Mouse (Mus musculus) midbrain, embryonic 14.5 days (tissue): ENCODE data around the gene Gopc. TPM values are rescaled to one million over a fixed set of nuclear protein-coding genes. Genes with fewer than 3 reads are reported as not detected.
A peak's percentile ranks its signal among the peaks of the same experiment; 100 is the strongest.

Experiments
- ATAC-seq: fragments of 200-750 bp; cut with Nextera tagmentation; 2 replicates; pipeline ENCODE4 v1.8.0; 2017; ENCODE audit warnings: moderate number of reproducible peaks, moderate library complexity; ENCODE audit not compliant: low FRiP score, low TSS enrichment
- DNase-seq: peaks from one replicate; pipeline ENCODE4 v3.0.0-alpha.2; 2015
- H3K27ac ChIP-seq: fragments of 300-500 bp; sonication (generic); replicated peaks from 2 replicates; pipeline ENCODE4 v1.5.1; 2014; ENCODE audit warnings: mild to moderate bottlenecking, low read depth, low read length, moderate library complexity
- H3K27me3 ChIP-seq: fragments of 300-500 bp; sonication (generic); 2 replicates; pipeline ENCODE4 v1.6.1; 2014; ENCODE audit warnings: low read length, control low read depth, mixed read lengths; ENCODE audit not compliant: control insufficient read depth, insufficient read depth
- H3K36me3 ChIP-seq: fragments of 300-500 bp; sonication (generic); 2 replicates; pipeline ENCODE4 v1.6.1; 2014; ENCODE audit warnings: low read length, control low read depth; ENCODE audit not compliant: control insufficient read depth, insufficient read depth
- H3K4me1 ChIP-seq: fragments of 300-500 bp; sonication (generic); 2 replicates; pipeline ENCODE4 v1.6.1; 2014; ENCODE audit warnings: mild to moderate bottlenecking, antibody characterized with exemption, low read length, control low read depth; ENCODE audit not compliant: control insufficient read depth, insufficient read depth
- H3K4me2 ChIP-seq: fragments of 300-500 bp; sonication (generic); 2 replicates; pipeline ENCODE4 v1.6.1; 2014; ENCODE audit warnings: mild to moderate bottlenecking, low read length, moderate library complexity
- H3K4me3 ChIP-seq: fragments of 300-500 bp; sonication (generic); replicated peaks from 2 replicates; pipeline ENCODE4 v1.5.1; 2014; ENCODE audit warnings: low read depth, low read length
- H3K9ac ChIP-seq: fragments of 300-500 bp; sonication (generic); replicated peaks from 2 replicates; pipeline ENCODE4 v1.6.1; 2014; ENCODE audit warnings: mild to moderate bottlenecking, low read length, moderate library complexity
- H3K9me3 ChIP-seq: fragments of 300-500 bp; sonication (generic); 2 replicates; pipeline ENCODE4 v1.6.1; 2016; ENCODE audit warnings: low read length, control low read depth, mixed read lengths; ENCODE audit not compliant: control insufficient read depth
- WGBS: fragments of 180-500 bp; shearing (Covaris S2); extraction: QIAGEN DNeasy Blood & Tissue Kit; methylation state at CpG from one replicate; pipeline ENCODE4 v1.1.7; 2014; 5-methylcytosine and 5-hydroxymethylcytosine counted together
- polyA plus RNA-seq: library from polyadenylated mRNA; unstranded; fragments of >200 nt; fragmentation: Nextera tagmentation; extraction: Ambion mirVana; gene quantifications from 2 replicates; pipeline ENCODE4 v1.2.1, GENCODE M21; 2014

Gene Gopc
- polyA plus RNA-seq, 1 experiment from 2014 or later: 24.5 TPM

GRCm38 (mm10) chr10:52381321-52381801 is 563 bp downstream of the Gopc start:
- Histone ChIP-seq H3K27ac (peak overlapping the region; percentile 95), H3K4me2 (peak overlapping the region; percentile 76), H3K27me3 (no peaks in the 10 kb centered on the region), H3K4me1 (peaks cover 18% of the 10 kb centered on the region), H3K9me3 (no peaks in the 10 kb centered on the region), H3K9ac (peak overlapping the region; percentile 87), H3K36me3 (no peaks in the 10 kb centered on the region), H3K4me3 (peak overlapping the region; percentile 90)
- peak; percentile 74 for DNase-seq
- peak; percentile 61 for ATAC-seq
- under 1% methylated on average over 19 of the region's 19 CpGs for WGBS

- H3K4me3 ChIP-seq: no peak overlapping the region
- H3K27me3 ChIP-seq: no peaks in the 10 kb centered on the region
- no peaks in the 10 kb centered on the region for H3K36me3 ChIP-seq
- no peak overlapping the region for H3K4me2 ChIP-seq
- H3K27ac ChIP-seq: no peak overlapping the region
- H3K4me1 ChIP-seq: peaks cover 15% of the 10 kb centered on the region
- DNase-seq (no peak), ATAC-seq (no peak)
- no peak overlapping the region for H3K9ac ChIP-seq
- no peaks in the 10 kb centered on the region for H3K9me3 ChIP-seq
- 92% methylated on average over 2 of the region's 2 CpGs for WGBS
Measured at GRCm38 (mm10) chr10:52377813-52378212, 4.1 kb downstream of the Gopc start.

DNA sequence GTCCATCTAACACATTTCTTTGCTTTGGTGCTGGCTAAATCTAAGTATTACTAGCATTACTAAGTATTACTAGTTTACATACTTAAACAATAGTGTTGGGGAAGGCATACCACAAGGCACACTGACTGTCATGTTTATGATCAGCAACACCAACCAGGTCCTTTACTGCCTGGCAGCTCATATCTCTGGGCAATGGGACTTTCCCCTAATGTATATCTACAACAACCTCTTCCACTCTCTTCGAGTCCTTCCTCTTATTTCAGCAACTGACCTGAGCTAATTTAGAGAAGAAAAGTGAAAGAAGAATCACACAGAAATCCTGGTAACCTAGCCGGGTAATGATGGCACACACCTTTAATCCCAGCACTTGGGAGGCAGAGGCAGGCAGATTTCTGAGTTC is 5.5 kb downstream of the Gopc start:
- Histone ChIP-seq H3K9ac (no peak overlapping the region), H3K4me2 (no peak overlapping the region), H3K4me3 (no peak overlapping the region), H3K27me3 (no peaks in the 10 kb centered on the region), H3K27ac (no peak overlapping the region), H3K36me3 (no peaks in the 10 kb centered on the region), H3K4me1 (peaks cover 14% of the 10 kb centered on the region), H3K9me3 (no peaks in the 10 kb centered on the region)
- 97% methylated on average over 2 of the region's 2 CpGs for WGBS
- DNase-seq (no peak), ATAC-seq (no peak)

DNA sequence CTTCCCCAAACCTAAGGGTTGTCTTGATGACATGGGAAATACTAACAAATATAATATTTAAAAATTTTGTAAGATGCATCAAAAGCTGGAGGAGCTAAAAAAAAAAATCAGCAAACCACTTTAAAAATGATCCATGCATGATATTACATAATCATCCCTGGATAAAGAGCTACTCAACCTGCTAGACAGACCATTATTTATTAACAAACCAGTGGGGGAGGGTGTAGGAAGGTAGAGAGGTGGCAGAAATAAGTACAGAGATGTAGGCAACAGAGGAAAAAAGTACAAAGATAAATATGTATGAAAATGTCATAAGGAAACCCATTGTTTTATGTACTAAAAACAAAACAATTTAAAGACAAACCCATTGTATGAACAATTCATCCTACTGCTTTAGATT is 7.3 kb downstream of the Gopc start:
- no peak for ATAC-seq

DNA sequence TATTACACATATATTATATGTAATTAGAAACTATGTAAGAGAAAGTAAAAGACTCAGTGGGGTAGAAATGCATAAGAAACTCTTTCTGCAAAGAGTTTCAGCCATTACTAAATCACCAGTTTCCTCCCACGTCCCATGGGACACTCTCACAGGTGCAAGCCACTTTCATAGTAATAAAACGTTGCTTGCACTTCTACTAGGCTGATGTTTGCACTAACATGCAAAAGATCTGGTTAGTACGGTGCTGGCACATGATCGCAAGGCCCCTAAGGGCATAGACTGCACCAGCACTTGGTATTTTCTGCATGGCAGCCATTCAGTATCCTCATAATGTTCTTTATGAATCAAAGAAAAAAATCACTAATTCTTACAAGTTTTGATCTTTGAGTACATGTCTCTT is 8.1 kb downstream of the Gopc start:
- H3K4me2 ChIP-seq: no peak overlapping the region
- WGBS: 85% methylated on average over 4 of the region's 4 CpGs
- no peaks in the 10 kb centered on the region for H3K36me3 ChIP-seq
- DNase-seq (no peak), ATAC-seq (no peak)
- H3K27me3 ChIP-seq: no peaks in the 10 kb centered on the region
- H3K9me3 ChIP-seq: no peaks in the 10 kb centered on the region
- no peak overlapping the region for H3K4me3 ChIP-seq
- no peak overlapping the region for H3K27ac ChIP-seq
- H3K9ac ChIP-seq: no peak overlapping the region
- H3K4me1 ChIP-seq: peaks cover 5% of the 10 kb centered on the region

More for the DNA sequence above, 7.3 kb downstream of the Gopc start:
- no peak for DNase-seq
- Histone ChIP-seq H3K4me1 (peaks cover 12% of the 10 kb centered on the region), H3K4me3 (no peak overlapping the region), H3K27me3 (no peaks in the 10 kb centered on the region), H3K9ac (no peak overlapping the region), H3K27ac (no peak overlapping the region), H3K9me3 (no peaks in the 10 kb centered on the region), H3K4me2 (no peak overlapping the region), H3K36me3 (no peaks in the 10 kb centered on the region)

DNA sequence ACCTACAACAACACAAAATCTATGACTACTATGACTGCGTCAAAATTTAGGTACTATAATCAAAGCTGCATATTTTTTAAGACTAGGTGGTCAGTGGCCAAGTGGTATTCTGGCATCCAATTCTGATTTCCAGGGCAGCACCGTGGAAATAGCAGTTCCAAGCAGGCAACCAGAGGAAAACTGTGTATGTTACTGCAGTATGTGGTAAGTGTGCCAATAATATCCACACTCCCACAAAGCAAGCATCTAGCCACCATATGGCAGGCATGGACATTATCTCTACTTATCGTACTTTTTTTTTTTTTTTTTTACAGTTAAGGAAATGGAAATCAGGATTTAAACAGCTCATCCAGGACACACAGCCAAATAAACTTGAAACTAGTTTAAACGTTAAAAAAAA is 13.5 kb downstream of the Gopc start:
- Histone ChIP-seq H3K4me3 (no peak overlapping the region), H3K4me1 (no peaks in the 10 kb centered on the region), H3K27me3 (no peaks in the 10 kb centered on the region), H3K9me3 (no peaks in the 10 kb centered on the region), H3K27ac (no peak overlapping the region), H3K9ac (no peak overlapping the region), H3K36me3 (no peaks in the 10 kb centered on the region), H3K4me2 (no peak overlapping the region)
- 95% methylated on average over 4 of the region's 4 CpGs for WGBS
- DNase-seq (no peak), ATAC-seq (no peak)

DNA sequence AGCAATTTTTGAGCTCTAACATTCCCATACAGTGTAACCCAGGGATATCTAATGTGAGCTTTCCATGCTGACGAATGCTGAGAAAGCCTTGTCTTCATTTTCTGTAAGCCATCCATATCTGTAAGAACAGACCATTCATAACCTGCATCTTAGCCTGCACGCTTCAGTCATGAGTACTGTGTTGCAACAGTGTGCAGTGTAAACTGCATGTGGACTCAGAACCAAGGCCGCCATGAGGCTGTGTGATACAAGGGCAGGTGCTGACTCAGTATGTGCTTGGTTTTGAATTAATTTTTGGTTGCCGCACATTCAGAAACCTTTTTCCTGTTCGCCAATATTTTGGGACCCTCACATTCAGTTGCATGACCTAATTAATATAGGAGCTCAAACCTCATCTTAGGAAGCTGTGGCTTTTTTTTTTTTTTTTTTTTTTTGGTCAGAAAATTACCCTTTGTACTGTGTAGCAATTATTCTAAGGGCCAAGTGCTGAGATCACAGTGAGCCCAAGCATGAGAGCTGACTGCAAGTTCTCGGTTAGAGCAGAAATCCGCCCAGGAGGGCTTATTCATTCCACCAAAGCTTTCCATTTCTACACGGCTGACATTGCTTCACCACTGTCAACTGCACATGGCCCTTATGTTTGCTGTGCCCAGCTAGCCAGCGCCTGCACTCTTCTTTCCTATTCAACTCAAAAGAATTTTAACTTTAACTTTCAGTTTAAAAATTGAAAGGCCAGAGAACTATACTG is 20.9 kb downstream of the Gopc start:
- H3K9me3 ChIP-seq: no peaks in the 10 kb centered on the region
- WGBS: 91% methylated on average over 9 of the region's 9 CpGs

DNA sequence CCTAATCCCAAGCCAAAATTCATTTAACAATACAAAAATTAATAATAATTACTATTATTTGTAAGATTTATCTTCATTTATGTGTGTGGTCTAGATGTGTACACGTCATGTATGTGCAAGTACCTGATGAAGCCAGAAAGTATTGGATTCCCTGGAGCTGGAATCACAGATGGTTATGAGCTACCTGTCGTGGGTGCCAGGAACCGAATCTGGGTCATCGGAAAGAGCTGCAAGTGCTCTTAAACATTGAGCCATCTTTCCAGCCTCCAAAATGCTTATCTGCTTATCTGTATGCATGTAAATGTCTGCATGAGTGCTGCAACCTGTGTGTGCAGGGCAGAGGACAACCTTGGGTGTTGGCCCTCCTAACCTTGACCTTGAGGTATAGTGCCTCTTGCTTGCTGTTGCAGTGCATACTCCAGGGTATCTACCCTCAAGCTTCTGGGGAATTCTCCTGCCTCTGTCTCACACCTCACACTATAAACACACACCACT is 21.6 kb downstream of the Gopc start:
- no peak overlapping the region for H3K9ac ChIP-seq
- H3K4me1 ChIP-seq: no peaks in the 10 kb centered on the region
- WGBS: over 99% methylated on average over 4 of the region's 4 CpGs
- peaks cover 9% of the 10 kb centered on the region; the same call in 1 of the 2 replicates for H3K36me3 ChIP-seq
- H3K4me2 ChIP-seq: no peak overlapping the region
- no peaks in the 10 kb centered on the region for H3K27me3 ChIP-seq
- H3K27ac ChIP-seq: no peak overlapping the region
- ATAC-seq: no peak
- no peaks in the 10 kb centered on the region for H3K9me3 ChIP-seq
- no peak for DNase-seq
- H3K4me3 ChIP-seq: no peak overlapping the region

More for the DNA sequence above, 20.9 kb downstream of the Gopc start:
- Histone ChIP-seq H3K27me3 (no peaks in the 10 kb centered on the region), H3K4me3 (no peak overlapping the region), H3K36me3 (peaks cover 5% of the 10 kb centered on the region; the same call in 1 of the 2 replicates), H3K9ac (no peak overlapping the region), H3K27ac (no peak overlapping the region), H3K4me2 (no peak overlapping the region), H3K4me1 (no peaks in the 10 kb centered on the region)
- ATAC-seq (no peak), DNase-seq (no peak)

DNA sequence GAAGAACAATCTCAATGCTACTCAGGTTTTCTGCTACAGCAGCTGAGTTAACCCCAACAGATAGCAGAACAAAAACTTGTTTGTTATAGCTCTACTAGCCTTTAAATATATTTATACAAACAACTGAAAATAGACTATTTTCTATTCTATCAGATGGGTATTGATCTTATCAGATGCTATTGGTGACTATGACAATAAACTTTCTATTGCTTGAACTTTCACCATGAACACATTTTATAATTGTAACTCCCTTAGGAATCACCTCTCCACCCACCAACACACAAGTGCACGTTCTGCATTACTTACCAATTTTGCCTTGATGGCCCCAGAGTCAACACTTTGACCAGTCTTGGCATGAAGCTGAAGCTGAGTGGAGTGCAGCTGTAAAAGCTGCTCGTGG is 23.5 kb downstream of the Gopc start, which contains the start of gene Gm26741:
Gene Gm26741, plus strand, starts transcription at position 301 of the 400 bp plus-strand sequence.
- ATAC-seq (no peak), DNase-seq (no peak)
- no peaks in the 10 kb centered on the region for H3K27me3 ChIP-seq
- no peak within 1 kb of the TSS for H3K9ac ChIP-seq
- 89% methylated on average over 2 of the region's 2 CpGs for WGBS
- no peak within 1 kb of the TSS for H3K4me2 ChIP-seq
- no peak within 1 kb of the TSS for H3K4me3 ChIP-seq
- H3K9me3 ChIP-seq: no peaks in the 10 kb centered on the region
- no peak within 1 kb of the TSS for H3K27ac ChIP-seq
- H3K36me3 ChIP-seq: peaks cover 12% of the 10 kb centered on the region
- no peaks in the 10 kb centered on the region for H3K4me1 ChIP-seq
